Mouse (Mus musculus): ENCODE results near the gene Gm38431. TPM values are rescaled to one million over a fixed set of nuclear protein-coding genes. Genes with fewer than 3 reads are reported as not detected.

Gm38431 gene
- polyA plus RNA-seq, 1 experiment, result 1.7 TPM

DNA sequence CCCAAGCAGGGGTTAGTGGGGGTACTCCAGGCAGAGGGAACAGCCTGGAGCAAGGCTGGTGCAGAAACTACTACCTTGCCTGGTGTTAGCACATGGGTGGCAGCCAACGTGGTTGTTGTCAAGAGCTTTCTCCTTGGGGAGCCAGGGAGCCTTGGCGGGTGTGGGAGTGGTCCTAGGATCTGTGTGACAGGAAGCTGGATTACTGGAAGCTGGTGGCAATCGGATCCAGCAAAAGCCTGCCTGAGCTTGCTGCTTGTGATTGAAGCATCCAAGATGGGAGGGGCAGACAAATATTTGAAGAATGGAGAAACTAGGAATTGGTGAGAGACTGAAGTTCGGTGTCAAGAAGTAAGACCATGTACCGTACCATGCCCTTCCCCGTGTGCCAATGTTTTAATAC lies 69.5 kb downstream of the Gm38431 start:
- no peak for DNase-seq (ENCODE audit: extremely low spot score in 1 of 2, low spot score in 1 of 2)

DNA sequence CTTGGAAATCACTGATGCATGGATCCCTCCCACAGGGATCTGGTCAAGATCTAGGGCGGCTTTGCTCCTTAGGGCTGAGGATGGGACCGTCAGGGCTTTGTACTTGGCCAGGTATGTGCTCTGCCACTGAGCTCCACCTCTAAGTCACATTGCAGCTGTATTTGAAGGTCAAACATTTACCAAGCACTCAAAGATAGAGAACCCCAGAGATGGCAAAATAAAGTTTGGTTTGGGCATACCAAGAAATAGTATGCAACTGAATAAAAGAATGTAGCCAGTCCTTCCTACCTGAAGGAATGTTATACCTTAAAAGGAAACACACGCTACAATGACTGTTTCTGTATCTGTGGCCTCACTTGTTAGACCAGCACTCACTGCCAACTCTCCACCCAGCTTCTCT lies 70.4 kb downstream of the Gm38431 start:
- no peak for DNase-seq (ENCODE audit: extremely low spot score in 1 of 2, low spot score in 1 of 2)

DNA sequence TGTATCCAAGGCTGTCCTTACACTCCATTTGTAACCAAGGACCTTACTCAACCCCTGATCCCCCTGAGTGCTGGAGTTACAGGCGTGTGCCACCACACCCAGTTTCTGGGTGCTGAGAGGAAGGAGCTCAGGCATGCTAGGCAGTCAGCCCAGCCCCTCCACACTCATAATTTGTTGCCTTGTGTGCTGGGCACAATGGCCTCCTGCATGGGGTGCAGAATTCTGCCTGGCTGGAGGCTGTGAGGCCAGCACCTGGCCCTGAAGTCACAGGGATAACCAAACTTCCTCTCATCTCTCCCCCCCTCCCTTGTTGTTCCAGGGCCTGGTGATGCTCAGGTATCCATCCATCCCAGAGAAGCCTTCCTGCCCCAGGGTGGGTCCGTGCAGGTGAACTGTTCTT lies 73.2 kb downstream of the Gm38431 start:
- DNase-seq (ENCODE audit: extremely low spot score in 1 of 2, low spot score in 1 of 2), result no peak

Other genes with a start within 250 kb of the Gm38431 start
- gene A230050P20Rik, start 223.4 kb downstream of the Gm38431 start, polyA plus RNA-seq (2012; rRNA removed), result 227 and 254 TPM in 2 replicates
- gene Angptl6, start 212.3 kb downstream of the Gm38431 start, polyA plus RNA-seq (2012; rRNA removed), result 11.5 and 13.6 TPM in 2 replicates
- 48.3 and 49.1 TPM in 2 replicates for gene Ppan, start 203.8 kb downstream of the Gm38431 start, polyA plus RNA-seq (2012; rRNA removed)
- 115 and 117 TPM in 2 replicates for gene Eif3g, start 193.4 kb downstream of the Gm38431 start, polyA plus RNA-seq (2012; rRNA removed)
- gene Dnmt1, start 132.1 kb downstream of the Gm38431 start, polyA plus RNA-seq (2012; rRNA removed), result 40.6 and 41.2 TPM in 2 replicates
- 1.8 TPM in 2 replicates for gene S1pr2, start 115.2 kb downstream of the Gm38431 start, polyA plus RNA-seq (2012; rRNA removed)
- 114 and 131 TPM in 2 replicates for gene Mrpl4, start 89.3 kb downstream of the Gm38431 start, polyA plus RNA-seq (2012; rRNA removed)
- 2.9 and 3.5 TPM in 2 replicates for gene Icam1, start 76.0 kb downstream of the Gm38431 start, polyA plus RNA-seq (2012; rRNA removed)
- 3.3 TPM in 2 replicates for gene Icam4, start 62.6 kb downstream of the Gm38431 start, polyA plus RNA-seq (2012; rRNA removed)
- gene Icam5, start 59.9 kb downstream of the Gm38431 start, polyA plus RNA-seq (2012; rRNA removed), result 220 and 241 TPM in 2 replicates
- gene Zglp1, start 24.9 kb downstream of the Gm38431 start, polyA plus RNA-seq (2012; rRNA removed), result not detected in 2 replicates
- gene Gm49373, start 18.9 kb downstream of the Gm38431 start, polyA plus RNA-seq (2012; rRNA removed), result 1.6 and 2.5 TPM in 2 replicates
- 123 and 124 TPM in 2 replicates for gene Fdx1l, start 18.4 kb downstream of the Gm38431 start, polyA plus RNA-seq (2012; rRNA removed)
- gene Raver1, start within 50 bp of the Gm38431 start, polyA plus RNA-seq (2012; rRNA removed), result 27.9 and 28.2 TPM in 2 replicates
- 16.5 and 19.1 TPM in 2 replicates for gene Tyk2, start 39.2 kb upstream of the Gm38431 start, polyA plus RNA-seq (2012; rRNA removed)
- gene Cdc37, start 58.0 kb upstream of the Gm38431 start, polyA plus RNA-seq (2012; rRNA removed), result 175 and 217 TPM in 2 replicates
- 95.2 and 96.2 TPM in 2 replicates for gene Pde4a, start 73.7 kb upstream of the Gm38431 start, polyA plus RNA-seq (2012; rRNA removed)
- 58.3 and 59.6 TPM in 2 replicates for gene Keap1, start 147.4 kb upstream of the Gm38431 start, polyA plus RNA-seq (2012; rRNA removed)
- gene S1pr5, start 156.4 kb upstream of the Gm38431 start, polyA plus RNA-seq (2012; rRNA removed), result 9.9 and 13.8 TPM in 2 replicates
- gene Atg4d, start 173.3 kb upstream of the Gm38431 start, polyA plus RNA-seq (2012; rRNA removed), result 36.5 and 40.6 TPM in 2 replicates
- 42.5 and 44.6 TPM in 2 replicates for gene Kri1, start 196.0 kb upstream of the Gm38431 start, polyA plus RNA-seq (2012; rRNA removed)
- gene Cdkn2d, start 199.4 kb upstream of the Gm38431 start, polyA plus RNA-seq (2012; rRNA removed), result 65.2 and 66.2 TPM in 2 replicates
- 0.76 and 1.6 TPM in 2 replicates for gene Ap1m2, start 220.3 kb upstream of the Gm38431 start, polyA plus RNA-seq (2012; rRNA removed)
- gene Slc44a2, start 228.7 kb upstream of the Gm38431 start, polyA plus RNA-seq (2012; rRNA removed), result 60.7 and 66.5 TPM in 2 replicates

Data from frontal cortex, adult 2 months (tissue).